Mouse (Mus musculus): ENCODE data around the gene Pfn3.

The Pfn3 gene

DNA sequence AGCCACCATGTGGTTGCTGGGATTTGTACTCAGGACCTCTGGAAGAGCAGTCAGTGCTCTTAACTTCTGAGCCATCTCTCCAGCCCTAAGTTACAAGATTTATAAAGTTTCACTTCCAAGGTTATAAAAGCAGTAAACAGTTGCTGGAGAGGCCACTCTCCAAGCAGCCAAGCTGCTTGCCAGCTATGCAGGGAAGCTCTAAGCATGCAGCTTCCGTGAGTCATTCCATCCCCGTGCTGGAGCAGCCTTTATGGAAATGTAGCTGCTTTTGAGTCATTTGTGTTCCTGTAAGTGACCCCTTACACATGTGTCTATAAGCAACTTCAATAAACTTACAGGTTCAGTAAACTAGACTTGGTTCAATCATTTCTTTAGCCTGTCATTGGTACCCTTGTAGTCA, 15.5 kb upstream of the Pfn3 start:
- in situ Hi-C loops (cut with MboI, MseI) = no loop called here

DNA sequence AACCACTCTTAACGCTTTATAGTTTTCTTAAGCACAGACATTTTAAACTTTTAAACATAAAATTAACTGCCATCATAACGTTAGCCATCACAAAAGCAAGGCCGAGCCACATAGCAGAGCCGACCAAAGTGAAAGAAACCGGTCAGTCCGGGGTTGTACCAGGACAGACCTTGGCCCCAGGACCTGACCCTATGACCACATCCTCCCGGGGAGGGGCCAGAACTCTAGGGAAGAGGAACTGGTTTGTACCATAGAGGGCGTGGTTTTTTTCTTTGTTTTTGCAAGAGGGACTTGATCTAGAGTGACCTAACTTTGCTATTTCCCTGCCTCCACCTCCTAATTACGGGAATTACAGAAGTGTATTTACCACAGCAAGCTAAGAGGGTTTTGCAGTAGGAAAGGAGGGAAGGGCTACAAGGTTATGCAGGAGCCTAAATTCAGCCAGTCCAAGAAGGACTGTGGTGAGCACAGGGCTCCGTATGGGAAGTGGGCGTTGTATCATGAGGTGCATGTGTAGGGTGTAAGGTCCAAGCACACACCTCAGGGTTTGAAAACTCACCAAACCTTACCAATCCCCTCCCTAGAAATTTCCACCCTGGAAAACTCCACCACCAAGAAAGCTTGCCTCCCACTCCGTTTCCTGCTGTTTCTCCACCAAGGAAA, 14.3 kb upstream of the Pfn3 start:
- in situ Hi-C loops (cut with MboI, MseI) = no loop called here

DNA sequence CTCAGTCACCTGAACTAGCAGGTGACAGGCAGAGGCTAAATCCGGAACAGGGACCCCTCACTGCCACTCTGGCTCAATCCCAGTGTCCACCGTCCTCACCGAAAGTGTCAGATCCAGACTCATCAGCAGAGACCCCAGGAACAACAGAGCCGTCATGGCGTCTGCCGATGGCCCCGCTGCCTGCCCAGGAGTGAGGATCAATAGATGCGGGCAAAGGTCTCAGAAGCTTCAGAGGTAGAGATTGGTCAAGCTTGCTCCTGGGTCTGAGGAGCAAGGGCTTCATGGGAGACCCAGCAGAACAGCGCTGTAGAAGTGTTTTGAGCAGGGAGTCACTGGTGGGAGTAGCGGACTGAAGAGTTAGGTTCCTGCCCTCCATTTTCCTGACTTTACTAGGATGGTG, 11.6 kb upstream of the Pfn3 start, which contains the start of gene F12:
TSS of gene F12 (minus strand) at position 181 of the 400 bp plus-strand sequence.
- in situ Hi-C loops (cut with MboI, MseI) = no loop called here

DNA sequence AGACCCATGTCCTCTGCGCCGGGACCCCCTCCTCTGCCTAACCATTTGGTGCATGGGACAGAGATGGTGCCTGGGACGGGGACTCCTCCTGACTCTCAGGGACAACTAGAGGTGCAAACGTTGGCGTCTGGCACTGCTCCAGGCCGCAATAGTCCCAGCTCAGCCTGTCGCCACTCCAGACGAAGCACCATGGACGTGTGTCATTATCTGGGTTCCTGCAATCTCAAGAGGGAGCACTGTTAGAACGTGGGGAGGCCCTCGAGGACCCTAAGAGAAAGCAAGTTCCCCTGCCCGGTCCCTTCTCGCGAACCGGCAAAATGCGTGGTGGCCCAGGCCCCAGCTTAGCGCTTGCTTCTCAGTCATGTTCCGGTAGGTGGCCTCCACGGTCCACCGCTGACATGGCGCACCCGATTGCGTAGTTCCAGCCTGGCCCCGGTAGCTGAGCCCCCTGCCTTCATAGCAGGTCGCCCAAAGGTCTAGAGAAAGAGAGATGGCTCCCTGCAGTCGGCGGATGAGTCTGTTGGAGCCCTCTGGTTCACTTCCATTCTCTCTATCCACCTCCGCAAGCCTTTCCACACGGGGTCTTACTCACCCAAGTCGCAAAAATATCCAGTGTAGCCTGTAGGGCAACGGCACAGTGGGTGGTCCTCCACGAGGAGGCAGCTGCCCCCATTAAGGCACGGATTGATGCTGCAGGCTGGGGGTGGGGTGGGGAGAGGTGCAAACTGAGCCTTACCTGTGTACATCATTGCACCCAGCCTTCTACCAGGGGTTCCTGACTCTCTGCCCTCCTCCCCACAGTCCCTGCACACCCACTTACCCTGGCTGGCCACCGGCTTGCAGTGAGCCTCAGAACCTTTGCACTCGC, 6.1 kb upstream of the Pfn3 start:
- in situ Hi-C loops (cut with MboI, MseI) = loop anchor here (5.0 kb wide), 1 partner anchor 46 kb away; no protein-coding TSS in a partner anchor

DNA sequence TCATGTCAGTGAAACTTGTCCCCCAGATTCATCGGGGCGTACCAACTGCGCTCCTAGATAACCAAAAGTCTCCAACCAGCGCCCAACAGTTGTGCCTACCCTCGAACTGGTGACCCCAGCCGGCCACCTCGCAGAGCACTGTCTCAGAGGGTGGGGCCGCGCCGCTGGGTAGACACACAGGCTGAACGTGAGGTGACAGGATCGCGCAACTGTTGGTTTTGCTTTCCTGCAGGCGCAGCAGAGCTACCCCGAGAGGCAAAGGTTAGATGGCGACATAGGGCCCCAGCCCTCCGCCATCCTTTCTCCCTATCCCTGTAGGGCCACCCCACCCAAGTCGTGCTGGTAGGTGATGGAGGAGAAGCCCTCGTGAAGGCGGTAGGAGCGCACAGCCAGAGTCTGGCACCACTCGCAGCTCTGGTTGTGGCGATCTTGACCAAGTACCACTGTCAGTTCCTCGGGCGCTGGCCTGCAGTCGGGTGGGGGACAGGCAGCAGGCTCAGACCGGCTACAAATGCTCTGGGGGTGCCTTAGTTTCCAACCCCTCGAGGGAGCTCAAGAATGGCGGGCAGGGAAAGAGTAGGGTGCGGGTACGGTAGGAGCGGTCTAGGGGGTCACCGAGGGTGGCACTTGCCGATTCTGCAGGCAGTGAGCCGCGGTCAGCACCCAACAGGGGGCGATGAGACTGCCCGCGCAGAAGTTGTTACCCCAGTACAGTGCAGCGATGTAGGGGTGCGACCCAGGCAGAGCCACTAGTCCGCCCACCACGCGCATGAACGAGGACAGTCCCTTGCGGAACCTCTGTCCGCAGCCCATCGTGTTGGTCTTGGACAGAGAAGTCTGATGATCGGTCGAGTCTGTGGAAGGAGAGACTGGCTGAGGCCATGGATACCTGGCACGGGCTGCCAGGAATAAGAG, 5.2 kb upstream of the Pfn3 start:
- in situ Hi-C loops (cut with MboI, MseI) = loop anchor here (5.0 kb wide), 1 partner anchor 47 kb away; no protein-coding TSS in a partner anchor

DNA sequence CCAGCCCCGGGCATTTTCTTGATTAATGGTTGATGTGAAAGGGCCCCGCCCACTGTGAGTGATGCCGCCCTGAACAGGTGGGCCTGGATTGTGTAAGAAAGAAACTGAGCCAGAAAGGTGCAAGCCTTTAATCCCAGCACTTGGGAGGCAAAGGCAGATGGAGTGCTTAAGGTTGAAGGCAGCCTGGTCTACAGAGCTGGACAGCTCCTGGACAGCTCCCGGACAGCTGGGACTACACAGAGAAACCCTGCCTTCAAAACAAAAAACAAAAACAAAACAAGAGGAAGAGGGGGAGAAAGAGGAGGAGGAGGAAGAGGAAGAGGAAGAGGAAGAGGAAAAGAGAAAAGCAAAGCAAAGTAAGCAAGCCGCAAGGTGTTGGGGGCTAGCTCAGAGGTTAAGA, 4.1 kb upstream of the Pfn3 start:
- in situ Hi-C loops (cut with MboI, MseI) = no loop called here

DNA sequence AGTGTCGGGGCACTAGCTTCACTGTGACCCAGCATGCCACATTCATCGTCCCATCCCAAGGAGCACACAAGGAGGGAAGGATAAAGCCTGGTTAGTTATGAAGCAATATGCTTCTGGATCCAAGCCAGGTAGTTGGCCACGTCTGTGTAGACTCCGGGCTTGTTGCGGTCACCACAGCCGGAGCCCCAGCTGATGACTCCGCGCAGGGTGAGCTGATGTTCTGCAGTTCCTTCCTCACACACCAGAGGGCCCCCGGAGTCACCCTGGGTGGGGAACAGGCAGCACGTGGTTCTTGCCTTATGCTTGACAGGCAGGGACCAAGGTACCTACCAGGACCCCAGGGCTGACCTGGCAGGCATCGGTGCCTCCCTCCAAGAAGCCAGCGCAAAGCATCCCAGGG, 3.0 kb upstream of the Pfn3 start:
- in situ Hi-C loops (cut with MboI, MseI) = no loop called here

DNA sequence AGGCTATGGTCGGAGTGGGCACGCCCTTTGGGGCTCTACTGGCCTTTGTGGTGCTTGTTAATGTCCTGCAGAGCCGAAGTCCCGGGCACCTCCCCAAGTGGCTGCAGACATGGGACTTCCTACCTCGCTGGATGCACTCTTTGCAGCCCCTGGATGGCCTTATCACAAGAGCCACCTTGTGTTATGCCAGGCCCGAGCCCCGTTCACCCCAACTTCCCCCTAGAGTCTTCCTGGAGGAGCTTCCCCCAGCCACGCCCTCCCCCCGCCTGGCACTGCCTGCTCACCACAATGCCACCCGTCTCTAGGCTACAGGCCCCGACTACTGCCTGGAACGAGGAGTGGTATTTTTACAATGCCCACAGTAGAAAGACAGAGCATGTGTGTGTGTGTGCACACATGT, 1.7 kb downstream of the Pfn3 start:
- in situ Hi-C loops (cut with MboI, MseI) = no loop called here

DNA sequence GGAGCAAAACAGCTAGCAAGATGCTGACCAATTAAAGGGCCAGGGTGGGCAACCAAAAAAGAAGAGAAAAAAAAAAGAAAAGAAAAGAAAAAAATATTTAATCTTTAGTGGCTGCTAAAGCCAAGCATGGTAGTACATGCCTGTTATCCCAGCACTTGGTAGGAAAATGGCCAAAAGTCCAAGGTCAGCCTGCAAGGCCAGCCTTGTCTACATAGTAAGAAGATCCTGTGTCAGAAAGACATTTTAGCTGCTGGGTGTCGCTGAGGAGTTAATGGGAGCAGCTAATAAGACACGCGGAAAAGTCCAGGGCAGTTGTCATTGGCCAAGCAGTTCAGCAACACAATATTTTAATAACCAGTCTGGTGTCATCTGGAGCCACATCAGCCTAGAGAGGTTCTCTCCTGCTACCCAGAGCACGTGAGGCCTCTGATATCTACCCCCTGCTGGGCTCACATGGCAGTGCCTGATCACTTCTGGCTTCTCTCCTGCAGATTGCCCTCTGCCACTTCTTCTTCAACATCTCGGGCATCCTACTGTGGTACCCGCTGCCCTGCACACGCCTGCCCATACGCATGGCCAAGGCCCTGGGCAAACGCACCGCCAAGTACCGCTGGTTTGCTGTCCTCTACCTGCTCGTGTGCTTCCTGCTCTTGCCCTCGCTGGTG, 2.3 kb downstream of the Pfn3 start:
- in situ Hi-C loops (cut with MboI, MseI) = no loop called here

DNA sequence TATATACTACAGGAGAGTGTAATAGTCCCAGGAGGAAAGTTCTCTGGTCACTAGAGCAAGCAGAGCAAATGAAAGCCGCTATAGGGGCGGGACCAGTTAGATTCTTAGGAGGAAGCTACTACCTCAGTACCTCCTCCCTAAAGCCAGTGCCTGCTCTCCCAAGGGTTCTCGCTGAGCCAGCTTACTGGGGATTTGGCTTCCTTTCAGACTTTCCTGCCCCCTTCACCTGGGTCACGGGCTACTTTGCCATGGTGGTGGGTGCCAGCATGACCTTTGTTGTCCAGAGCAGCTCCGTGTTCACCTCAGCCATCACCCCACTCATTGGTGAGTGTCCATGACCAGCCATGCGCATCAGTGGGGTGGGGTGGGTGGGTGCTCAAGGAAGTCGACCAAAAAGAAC, 3.2 kb downstream of the Pfn3 start:
- in situ Hi-C loops (cut with MboI, MseI) = no loop called here

DNA sequence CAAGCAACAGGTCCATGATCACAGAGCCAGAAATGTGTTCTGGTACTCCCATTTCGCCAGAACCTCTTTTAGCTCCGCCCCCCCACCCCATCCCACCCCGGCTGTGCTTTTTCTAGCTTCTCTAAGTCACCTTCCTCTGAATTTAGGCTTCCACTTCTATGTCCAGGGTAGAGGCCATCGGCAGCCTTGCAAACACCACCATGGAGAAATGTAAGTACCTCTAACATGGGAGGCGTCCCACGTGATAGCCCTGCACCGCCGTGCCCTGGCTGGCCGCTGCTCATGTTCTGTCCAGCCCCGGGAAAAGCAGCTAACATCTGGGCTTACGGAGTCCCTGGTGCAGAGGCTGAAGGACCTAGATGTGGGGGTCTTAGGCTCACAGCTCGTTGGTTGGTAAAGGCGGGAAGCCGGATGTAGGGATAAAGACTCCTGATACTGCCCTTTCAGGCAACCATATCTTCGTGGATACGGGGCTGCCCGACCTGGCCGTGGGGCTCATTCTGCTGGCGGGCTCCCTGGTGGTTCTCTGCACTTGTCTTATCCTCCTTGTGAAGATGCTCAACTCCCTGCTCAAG, 6.4 kb downstream of the Pfn3 start:
- in situ Hi-C loops (cut with MboI, MseI) = loop anchor here (5.0 kb wide), 1 partner anchor 114 kb away; no protein-coding TSS in a partner anchor

DNA sequence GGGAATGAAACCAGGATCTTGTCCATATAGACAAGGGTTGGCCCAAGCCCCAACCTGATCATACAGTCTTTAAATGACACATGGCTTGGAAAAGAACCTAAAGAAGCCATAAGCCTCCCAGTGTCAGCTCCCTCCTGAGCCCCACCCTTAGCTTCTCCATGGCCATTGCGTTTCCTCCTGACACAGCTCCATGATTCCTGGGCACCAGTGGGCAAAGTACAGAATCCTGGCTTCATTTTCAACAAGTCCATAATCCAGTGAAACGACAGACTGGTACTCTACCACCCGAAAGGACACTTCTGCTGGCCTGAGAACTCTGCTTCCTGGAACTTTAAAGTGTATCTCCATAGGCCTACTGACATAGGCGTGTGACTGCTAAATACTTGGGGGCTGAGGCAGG, 7.7 kb downstream of the Pfn3 start:
- in situ Hi-C loops (cut with MboI, MseI) = loop anchor here (5.0 kb wide), 1 partner anchor 115 kb away; no protein-coding TSS in a partner anchor

DNA sequence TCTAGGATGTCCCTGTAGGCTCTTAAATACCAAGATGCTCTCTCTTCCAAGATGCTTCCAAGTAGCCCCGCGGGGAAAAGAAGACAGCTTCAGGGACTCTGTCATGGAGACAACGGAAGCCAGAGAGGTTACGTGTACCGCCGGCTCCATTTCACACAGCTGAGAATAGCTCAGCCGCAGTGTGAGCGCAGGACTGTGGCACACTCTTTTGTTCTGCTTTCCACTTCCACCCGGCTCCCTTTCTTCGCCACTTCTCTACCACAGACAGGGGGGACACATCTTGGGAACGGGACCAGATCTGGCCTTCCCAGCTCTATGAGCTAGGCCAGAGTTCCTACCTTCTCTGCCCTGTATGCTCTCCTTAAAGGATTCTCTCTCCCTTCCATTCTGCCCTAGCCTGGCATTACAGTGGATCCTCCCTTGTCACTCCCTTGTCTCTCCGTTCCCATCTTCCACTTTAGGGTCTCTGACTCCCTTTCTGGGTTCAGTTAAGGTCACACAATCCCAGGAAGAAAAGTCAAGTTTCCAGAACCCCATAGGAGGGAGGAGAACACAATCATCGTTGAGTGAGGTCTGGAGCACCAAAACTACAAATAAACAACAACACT, 9.1 kb downstream of the Pfn3 start:
- in situ Hi-C loops (cut with MboI, MseI) = loop anchor here (5.0 kb wide), 1 partner anchor 116 kb away; no protein-coding TSS in a partner anchor

DNA sequence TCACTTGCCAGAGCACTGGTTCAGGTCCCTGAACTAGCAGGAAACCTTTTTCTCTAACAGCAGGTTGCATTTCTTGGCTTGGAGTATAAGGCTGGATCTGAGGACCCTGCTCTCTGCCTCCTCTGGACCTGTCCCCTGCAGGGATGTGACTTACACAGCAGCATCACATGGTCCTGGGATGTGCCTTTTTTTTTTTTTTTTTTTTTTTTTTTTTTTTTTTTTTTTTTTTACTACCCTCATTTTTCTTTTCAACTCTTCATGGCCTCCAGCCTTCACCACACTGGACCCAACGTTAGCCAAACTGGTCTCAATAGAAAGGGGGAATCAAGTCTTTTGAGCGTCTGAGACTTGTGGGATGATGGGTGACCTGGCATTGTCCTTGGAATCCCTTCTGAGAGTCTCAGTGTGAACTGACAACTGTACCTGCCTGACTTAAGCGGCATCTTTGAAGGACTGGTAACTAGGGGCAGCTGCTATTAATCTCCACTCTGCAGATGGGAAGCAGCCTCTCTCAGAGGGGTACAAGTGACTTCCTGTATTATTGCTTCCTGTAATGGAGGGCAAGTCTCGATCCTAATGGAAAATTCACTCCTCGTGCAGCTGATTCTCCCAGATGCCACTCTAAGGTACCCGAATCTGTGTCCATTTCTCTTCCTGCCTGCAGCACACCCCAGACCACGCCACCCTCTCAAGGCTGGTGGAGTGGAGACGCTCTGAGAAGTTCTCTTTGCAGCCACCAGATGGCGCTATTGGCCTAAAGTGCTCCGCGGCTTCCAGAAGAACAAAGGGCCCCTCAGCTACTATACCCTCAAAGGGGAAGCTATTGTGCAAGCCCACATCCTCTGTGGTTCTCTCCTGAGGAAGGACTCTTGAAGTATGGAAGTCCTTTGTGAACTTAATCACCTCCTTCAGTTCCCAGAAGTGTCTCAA, 9.9 kb downstream of the Pfn3 start:
- in situ Hi-C loops (cut with MboI, MseI) = loop anchor here (5.0 kb wide), 1 partner anchor 117 kb away; no protein-coding TSS in a partner anchor

DNA sequence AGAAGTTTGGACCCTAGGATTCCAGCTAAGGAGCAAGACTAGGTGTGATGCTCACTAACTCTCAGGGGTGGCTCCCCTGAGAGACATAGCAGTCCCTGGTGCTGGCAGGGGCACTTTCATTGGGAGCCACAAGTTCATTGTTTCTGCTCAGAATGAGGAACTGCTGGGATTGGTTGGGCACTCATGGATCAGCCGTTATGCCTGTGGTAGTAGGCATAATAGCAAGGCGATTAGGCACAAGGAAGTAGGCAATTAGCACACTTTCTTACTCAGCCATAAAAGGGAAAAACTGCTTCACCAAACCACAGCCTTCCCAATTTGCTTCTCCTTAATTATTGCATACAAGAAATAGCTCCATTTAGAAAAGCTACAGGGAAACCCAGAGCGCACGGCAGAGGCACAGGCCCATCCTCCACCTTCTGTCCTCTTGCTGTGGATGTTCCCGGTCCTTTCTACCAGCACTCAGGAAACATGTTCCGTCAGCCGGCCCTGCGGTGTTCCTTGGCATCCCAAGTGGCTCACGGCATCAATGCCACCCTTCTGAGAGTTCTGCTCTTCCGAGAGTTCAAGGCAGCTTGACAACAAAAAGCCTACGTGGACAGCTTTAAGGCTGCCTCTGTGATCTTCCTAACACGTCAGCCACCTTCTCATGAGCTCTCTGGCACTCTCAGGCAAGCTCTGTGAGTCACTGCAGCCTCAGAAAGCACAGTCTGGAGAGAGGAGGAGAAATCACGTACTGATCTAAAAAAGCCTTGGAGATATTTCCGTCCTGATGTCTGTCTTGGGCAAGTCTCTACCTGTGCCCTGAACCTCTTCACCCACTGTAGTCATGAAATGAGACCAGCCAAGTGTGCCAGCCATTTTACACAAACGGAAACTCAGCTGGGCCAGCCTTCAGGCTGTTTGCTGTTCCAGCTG, 10.8 kb downstream of the Pfn3 start:
- in situ Hi-C loops (cut with MboI, MseI) = no loop called here

DNA sequence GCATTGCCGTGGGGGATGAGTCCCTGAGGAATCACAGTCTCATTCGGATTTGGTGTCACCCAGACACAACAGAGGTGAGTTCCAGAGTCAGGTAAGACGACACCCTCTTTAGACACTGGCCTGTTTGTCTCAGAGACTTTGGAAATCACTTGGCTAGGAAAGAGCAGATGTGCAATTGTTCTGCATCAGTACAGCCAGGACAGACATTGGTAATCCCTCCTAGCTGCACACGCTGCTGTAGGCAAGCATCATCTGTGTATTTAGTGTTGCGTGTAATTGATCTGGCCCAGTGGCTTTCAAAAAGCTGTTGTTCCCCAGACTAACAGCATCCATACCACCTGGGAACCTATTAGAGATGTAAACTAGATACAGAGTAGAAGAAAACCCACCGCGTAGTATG, 11.8 kb downstream of the Pfn3 start:
- in situ Hi-C loops (cut with MboI, MseI) = no loop called here

DNA sequence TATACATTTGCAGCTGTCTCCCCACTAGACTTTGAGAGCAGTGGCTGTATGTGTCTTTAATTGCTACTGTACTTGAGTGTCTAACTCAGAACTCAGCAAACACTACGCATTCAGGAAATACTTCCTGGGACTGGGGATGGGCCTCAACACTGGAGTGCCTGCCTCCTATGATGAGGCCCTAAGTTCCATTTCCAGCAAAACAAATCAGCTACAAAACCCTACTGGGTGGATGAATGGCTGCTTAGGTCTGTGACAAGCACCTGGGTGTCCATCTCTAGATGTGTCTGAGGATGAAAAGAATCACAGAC, 15.0 kb downstream of the Pfn3 start:
- in situ Hi-C loops (cut with MboI, MseI) = no loop called here

DNA sequence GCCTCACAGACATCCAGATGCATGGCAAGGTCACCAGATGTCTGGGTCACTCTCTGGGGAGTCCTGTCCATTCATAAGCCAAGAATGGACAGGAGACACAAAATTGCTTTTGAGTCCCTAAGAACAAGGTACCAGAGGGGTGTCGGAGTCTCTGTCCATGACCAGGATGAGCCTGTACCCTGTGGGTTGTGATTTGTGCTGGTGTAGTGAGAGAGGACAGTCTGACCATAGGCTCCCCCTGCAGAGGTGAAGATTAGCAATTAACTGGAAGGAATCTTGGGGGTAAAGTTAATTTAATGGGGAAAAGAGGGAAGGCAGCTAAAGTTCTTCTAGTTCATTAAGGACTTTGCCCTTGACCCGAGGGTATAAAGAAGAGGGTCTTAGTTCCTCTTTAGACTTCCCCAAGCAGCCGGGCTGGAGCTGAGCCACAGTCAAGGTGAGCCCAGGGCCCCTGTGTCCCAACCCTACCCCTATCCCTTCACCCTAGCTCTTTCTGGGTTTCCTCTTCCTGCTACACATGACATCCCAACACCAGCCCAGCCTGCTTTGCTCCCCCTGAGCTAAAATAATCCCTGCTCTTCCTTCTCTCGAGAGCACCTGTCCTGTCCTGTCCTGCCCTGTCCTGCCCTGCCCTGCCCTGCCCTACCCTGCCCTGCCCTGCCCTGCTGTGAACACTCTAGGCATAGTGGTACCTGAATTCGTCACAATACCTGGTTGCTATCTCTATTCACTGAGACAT, 15.6 kb downstream of the Pfn3 start:
- in situ Hi-C loops (cut with MboI, MseI) = no loop called here

All from T-helper 1 cell (primary cell).